Mouse (Mus musculus): ENCODE measurements around the gene Atg13. TPM values are rescaled to one million over a fixed set of nuclear protein-coding genes. Genes with fewer than 3 reads are reported as not detected.

The Atg13 gene
- total RNA-seq, 2 experiments from 2014 or later: 39.2 to 48.4 TPM

GRCm38 (mm10) chr2:91650360-91650995 lies 59.9 kb downstream of the Atg13 start:
- intact Hi-C loops (cut with DNase I): no loop called here
- no peak for DNase-seq (ENCODE audit: low spot score)

GRCm38 (mm10) chr2:91649553-91650359 lies 60.6 kb downstream of the Atg13 start, which contains the start of the genes Zfp408 and Arhgap1:
Gene Zfp408, minus strand, starts transcription at chr2:91649791.
Gene Arhgap1, plus strand, starts transcription at chr2:91649860.
- DNase-seq (ENCODE audit: low spot score): peak; percentile 92
- intact Hi-C loops (cut with DNase I): no loop called here

GRCm38 (mm10) chr2:91649152-91649551 lies 61.2 kb downstream of the Atg13 start:
- DNase-seq (ENCODE audit: low spot score): no peak
- intact Hi-C loops (cut with DNase I): no loop called here

- DNase-seq (ENCODE audit: low spot score): no peak
- intact Hi-C loops (cut with DNase I): no loop called here
Measured at GRCm38 (mm10) chr2:91646733-91647132, 63.6 kb downstream of the Atg13 start.

GRCm38 (mm10) chr2:91645811-91646210 lies 64.6 kb downstream of the Atg13 start:
- DNase-seq (ENCODE audit: low spot score): no peak
- intact Hi-C loops (cut with DNase I): no loop called here

- intact Hi-C loops (cut with DNase I): no loop called here
- no peak for DNase-seq (ENCODE audit: low spot score)
Measured at GRCm38 (mm10) chr2:91645354-91645753, 65.0 kb downstream of the Atg13 start.

- DNase-seq (ENCODE audit: low spot score): no peak
- intact Hi-C loops (cut with DNase I): no loop called here
Measured at GRCm38 (mm10) chr2:91644021-91644420, 66.4 kb downstream of the Atg13 start.

GRCm38 (mm10) chr2:91642825-91643415 lies 67.5 kb downstream of the Atg13 start:
- intact Hi-C loops (cut with DNase I): no loop called here
- no peak for DNase-seq (ENCODE audit: low spot score)

GRCm38 (mm10) chr2:91638931-91639330 lies 71.4 kb downstream of the Atg13 start:
- intact Hi-C loops (cut with DNase I): no loop called here
- no peak for DNase-seq (ENCODE audit: low spot score)

- intact Hi-C loops (cut with DNase I): no loop called here
- DNase-seq (ENCODE audit: low spot score): no peak
Measured at GRCm38 (mm10) chr2:91636727-91637338, 73.5 kb downstream of the Atg13 start.

- no peak for DNase-seq (ENCODE audit: low spot score)
- intact Hi-C loops (cut with DNase I): no loop called here
Measured at GRCm38 (mm10) chr2:91636229-91636628, 74.1 kb downstream of the Atg13 start, which contains the start of gene F2. Gene F2, minus strand, starts transcription at chr2:91636414.

- intact Hi-C loops (cut with DNase I): no loop called here
- no peak for DNase-seq (ENCODE audit: low spot score)
Measured at GRCm38 (mm10) chr2:91635486-91635885, 74.9 kb downstream of the Atg13 start.

- no peak for DNase-seq (ENCODE audit: low spot score)
- intact Hi-C loops (cut with DNase I): no loop called here
Measured at GRCm38 (mm10) chr2:91634841-91635240, 75.5 kb downstream of the Atg13 start.

GRCm38 (mm10) chr2:91633334-91633977 lies 76.9 kb downstream of the Atg13 start:
- intact Hi-C loops (cut with DNase I): no loop called here
- DNase-seq (ENCODE audit: low spot score): no peak

GRCm38 (mm10) chr2:91632316-91632715 lies 78.1 kb downstream of the Atg13 start:
- intact Hi-C loops (cut with DNase I): no loop called here
- no peak for DNase-seq (ENCODE audit: low spot score)

- intact Hi-C loops (cut with DNase I): no loop called here
- DNase-seq (ENCODE audit: low spot score): no peak
Measured at GRCm38 (mm10) chr2:91631826-91632225, 78.5 kb downstream of the Atg13 start.

GRCm38 (mm10) chr2:91630384-91630783 lies 80.0 kb downstream of the Atg13 start:
- intact Hi-C loops (cut with DNase I): no loop called here
- no peak for DNase-seq (ENCODE audit: low spot score)

GRCm38 (mm10) chr2:91629682-91630081 lies 80.7 kb downstream of the Atg13 start:
- DNase-seq (ENCODE audit: low spot score): no peak
- intact Hi-C loops (cut with DNase I): no loop called here

GRCm38 (mm10) chr2:91628171-91628570 lies 82.2 kb downstream of the Atg13 start:
- no peak for DNase-seq (ENCODE audit: low spot score)
- intact Hi-C loops (cut with DNase I): no loop called here

GRCm38 (mm10) chr2:91627486-91627885 lies 82.9 kb downstream of the Atg13 start:
- DNase-seq (ENCODE audit: low spot score): no peak
- intact Hi-C loops (cut with DNase I): no loop called here

Data from heart, postnatal 25 days (tissue).